Mouse (Mus musculus) kidney, postnatal 14 days (tissue): ENCODE data around the gene Cdh1.
A peak's percentile ranks its signal among the peaks of the same experiment; 100 is the strongest.
"Not testable (repeated sequence)": the region's sequence is repeated elsewhere in the genome, so short reads cannot be mapped to it uniquely, and the experiment has no call there.

ENCODE experiments used
- DNase-seq: peaks from one replicate; pipeline ENCODE4 v3.0.0; 2022; ENCODE audit warnings: mixed read lengths

Gene Cdh1

DNA sequence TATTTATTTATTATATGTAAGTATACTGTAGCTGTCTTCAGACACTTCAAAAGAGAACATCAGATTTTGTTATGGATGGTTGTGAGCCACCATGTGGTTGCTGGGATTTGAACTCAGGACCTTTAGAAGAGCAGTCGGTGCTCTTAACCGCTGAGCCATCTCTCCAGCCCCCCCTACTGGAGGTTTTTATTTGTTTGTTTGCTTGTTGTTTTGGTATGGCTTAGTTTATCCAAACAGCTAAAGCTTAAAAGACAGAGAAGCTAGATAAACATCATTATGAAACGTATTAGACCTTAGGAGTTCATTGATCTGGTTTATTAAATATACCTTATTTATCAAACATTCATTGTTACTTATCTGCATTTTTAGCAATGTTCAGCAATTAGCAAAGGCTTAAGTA, 7.5 kb upstream of the Cdh1 start:
- not testable (repeated sequence) for DNase-seq

DNA sequence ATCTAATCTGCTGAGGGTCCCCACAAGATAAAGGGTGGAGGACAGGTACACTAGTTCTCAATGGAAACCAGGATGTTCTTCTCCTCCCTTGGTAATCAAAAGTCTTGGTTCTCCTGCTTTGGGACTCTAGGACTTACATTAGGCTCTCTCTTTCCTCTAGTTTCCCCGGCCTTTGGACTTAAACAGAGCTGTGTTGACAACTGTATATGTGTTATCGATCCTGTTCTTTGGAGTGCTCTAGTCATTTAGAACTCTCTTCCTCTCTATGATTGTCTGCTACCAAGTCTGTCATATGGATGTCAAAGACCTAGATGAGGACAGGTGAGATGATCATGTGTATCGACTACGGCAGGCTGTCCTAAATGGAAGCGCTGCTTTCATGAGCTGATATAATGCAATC, 6.1 kb upstream of the Cdh1 start:
- no peak for DNase-seq

DNA sequence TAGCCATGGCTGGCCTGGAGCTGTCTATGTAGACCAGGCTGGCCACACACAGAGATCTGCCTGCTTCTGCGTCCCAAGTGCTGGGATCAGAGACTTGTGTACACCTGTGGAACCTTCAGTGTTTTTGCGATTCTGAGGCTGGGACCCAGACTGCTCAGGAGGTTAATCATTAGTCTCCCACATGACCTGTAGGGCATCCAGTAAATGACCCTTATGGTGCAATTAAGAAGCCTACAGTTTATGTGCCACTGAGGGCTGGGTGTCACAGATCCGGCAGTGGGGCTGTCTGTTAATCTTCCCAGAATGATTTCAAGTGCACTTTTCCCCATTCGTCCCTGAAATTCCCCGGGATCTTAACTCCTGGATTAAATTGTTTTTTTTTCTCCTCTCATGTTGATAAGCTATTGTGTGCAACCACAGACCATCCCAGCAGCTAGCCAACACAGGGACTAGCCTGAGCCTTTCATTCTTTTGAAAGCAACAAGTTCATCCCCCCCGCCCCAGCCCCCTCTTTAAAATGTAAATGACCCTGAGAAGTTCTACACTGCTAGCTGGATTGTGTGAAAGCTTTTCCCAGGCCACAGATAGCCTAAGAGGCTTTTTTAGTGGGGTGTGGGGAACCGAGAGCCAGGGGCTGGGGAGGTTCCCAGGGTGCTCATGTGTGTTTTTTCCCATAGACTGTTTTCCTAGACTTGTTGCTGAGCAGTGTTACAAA, 3.7 kb upstream of the Cdh1 start:
- DNase-seq: no peak

DNA sequence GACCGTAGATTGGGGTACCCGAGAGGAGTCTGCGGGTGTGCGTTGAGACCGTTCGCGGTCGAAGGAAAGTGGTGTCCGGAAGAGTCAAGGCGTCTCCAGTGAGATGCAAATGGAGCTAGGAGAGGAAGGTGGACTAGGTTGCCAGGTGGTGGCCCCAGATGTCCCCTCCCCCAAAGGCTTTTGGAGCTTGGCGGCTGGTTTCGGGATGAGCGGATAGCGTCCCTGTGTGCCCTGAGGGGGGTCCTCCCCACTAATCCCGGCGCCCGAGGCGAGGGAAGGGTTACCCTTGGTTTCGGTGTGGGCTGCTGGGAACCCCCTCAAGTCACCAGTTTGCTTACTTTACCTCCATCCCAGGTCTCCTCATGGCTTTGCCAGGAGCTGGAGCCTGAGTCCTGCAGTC, 782 bp downstream of the Cdh1 start:
- DNase-seq: peak; percentile 24

DNA sequence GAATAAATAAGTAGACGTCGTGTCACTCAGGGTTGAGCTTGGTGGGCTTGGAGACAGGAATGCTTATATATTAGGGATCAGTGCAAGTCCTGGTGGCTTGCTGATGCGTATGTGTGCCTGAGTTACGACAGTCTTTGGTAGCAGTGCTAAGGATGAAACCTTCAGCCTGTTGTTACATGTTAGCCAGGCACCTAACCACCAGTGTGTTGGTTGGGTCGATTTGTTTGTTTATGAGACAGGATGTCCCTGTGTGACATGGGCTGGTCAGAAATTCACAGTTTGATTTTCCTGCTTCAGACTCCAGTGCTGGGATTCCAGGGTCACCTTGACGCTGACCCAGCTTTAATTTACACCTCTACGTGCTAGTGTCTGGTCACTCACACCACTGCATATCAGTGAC, 2.5 kb downstream of the Cdh1 start:
- DNase-seq: no peak

DNA sequence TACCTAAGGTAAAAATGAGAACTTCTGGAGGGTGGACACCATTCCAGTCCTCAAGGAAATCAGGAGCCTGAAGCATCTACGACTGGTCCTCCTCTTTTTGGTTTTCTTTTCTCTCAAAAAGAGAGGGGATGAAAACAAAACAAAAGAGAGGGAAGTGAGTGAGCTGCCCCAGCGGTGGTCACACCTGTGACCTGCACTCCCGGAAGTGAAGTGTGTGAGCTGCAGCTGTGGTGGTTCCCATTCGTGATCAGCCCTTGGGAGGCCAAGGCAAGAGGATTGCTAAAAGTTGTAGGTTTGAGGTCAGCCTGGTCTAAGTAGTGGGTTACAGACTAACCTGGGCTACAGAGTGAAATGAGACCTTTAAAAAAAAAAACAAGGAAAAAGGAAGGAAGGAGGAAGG, 3.0 kb downstream of the Cdh1 start:
- no peak for DNase-seq

DNA sequence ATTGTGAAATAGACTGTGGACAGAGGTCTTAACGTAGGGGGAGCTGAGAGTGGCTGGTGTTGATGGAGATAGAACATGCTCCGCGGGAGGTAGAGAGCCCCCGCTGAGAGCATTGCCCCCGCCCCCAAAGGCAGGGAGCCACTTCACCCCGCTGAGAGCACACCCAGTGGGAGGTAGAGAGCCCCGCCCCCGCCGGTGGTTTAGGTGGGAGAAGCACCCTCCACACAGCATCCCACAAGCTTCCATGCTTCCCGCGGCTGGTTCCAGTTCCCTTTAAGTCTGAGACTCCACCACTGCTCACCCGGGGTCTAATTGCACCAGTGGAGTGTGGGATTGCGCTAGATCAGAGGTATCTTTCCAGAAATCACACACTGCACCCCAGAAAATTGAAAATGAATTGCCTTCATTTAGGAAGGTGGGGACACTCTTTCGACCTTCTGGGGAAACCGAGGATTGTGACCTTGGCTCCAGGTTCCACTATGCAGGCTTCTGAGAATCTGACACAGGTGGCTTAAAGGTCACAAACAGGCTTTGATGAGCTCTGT, 3.5 kb downstream of the Cdh1 start:
- DNase-seq: no peak

DNA sequence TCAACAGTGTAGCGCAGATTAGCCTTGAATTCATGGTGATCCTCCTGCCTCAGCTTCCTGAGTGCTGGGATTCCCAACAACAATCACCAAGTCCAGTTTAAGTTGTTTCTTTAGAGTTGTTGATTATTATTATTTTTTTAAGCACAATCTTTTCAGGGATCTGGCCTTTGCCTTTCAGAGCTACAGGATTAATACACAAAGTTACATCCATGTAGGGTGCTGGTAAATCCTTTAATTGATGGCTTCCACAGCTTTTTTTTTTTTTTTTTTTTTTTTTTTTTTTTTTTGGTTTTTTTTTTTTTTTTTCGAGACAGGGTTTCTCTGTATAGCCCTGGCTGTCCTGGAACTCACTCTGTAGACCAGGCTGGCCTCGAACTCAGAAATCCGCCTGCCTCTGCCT, 4.6 kb downstream of the Cdh1 start:
- not testable (repeated sequence) for DNase-seq

DNA sequence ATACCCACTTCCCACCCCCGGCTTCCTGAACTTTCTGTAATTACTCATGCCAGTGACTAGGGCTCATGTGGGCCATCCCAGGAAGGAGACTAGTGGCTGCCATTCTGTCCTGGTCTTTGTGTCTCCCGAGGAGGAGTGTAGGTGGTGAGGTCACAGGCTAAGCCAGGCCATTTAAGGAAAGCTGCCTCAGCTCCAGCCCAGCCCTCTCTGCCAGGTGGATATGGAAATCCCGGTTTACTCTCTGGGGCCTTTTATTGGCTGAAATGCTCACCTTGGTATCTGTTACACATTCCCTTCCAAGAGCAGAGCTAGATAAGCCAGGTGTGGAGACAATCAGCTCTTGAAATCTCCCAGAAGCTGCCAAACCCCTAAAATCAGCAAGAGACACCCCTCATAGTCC, 5.3 kb downstream of the Cdh1 start:
- no peak for DNase-seq

DNA sequence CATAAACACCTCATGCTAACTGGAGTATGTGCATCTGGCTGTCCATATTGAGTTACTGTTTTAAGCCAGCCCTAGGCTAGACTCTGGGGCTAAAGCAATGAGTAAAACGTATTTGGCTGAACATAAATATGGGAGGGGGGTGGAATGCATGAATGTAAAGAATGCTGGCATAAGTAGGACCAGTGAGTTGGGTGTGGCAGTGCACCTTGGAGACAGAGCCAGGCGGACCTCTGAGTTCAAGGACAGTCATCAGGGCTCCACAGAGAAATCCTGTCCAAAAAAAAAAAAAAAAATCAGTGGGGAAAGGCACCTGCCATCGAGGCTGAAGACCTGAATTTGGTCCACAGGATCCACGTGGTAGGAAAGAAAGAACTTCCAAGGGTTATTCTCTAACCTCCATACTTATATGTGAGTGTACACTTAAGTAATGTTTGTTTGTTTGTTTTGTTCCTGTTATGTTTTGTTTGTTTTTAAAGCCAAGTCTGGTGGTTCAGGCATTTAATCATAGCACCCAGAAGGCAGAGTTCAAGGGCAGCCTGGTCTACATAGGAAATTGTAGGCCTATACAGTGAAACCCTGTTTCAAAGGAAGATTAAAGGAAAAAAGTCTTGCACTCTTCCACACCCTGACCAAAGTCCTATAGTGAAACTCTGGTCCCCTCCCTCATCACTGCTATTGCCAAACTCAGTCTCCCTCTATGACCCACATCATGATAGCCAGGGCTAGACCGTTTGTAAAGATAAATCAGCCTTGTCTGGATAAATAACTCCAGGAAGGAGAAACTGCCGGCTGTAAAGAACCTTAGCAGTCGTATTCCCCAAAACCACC, 6.1 kb downstream of the Cdh1 start:
- DNase-seq: no peak

DNA sequence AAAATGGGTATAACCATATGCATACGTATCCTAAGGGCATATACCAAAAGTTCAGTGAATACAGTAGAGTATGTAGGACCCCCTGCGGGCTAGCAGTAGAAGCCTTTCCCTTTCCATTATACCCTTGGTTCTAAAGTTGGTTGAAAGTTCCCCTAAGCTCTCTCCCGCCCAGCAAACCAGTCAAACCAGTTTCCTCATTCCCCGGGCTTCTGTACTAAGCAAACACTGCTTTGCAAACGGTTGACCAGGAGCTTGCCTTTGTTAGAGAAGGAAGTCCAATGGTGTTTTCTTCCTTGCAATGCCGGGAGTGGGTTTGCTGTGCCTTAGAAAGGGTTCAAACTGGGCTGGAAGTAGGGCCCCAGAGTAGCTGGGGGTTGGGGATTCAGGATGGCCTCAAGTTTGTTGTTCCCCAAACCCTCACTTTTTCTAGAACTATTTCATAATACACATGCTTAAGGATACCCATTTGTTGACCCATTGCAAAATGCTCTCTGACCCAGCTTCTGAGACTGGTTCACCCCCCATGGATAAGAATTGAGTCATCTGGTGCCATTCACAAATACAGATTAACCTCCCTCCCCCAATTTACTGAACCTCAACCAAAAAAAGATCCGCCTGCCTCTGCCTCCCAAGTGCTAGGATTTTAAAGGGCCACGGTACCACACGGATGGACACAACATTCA, 7.9 kb downstream of the Cdh1 start:
- peak; percentile 54 for DNase-seq

DNA sequence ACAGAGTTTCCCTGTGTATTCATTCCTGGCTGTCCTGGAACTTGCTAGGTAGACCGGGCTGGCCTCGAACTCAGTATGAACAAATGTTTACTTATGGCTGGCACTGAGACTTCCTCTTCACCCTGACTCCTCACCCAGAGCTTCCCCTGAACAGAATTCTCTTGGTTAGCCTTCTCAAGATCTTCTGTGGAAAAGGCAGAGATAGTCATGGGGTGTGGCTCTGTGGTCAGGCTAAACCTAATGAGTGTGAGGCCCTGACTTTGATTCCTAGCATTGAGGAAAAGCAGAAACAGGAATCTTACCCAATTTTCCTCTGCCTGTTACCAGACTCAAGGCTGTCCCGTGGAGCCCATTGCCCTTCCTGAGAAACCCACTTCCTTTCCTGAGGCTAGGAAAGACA, 8.9 kb downstream of the Cdh1 start:
- no peak for DNase-seq

DNA sequence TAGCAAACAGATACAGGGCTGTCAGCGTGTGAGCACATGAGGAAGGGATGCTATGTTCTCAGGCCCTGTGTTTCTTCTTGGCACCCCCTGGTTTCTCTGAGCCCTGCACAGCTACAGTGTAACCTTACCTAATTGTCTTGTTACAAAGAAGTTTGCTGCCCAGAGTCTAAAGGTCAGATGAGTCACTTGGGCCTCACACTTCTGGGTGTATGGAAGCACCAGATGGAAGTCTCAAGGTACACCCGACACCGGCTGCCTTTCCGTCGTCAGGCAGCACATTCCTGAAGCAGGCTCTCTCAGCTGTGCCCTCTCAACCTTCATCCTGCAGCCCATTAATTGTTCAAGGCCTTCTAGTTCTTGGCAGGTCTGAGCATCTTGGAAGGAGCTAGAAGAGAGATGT, 11.6 kb downstream of the Cdh1 start:
- peak; percentile 70 for DNase-seq

DNA sequence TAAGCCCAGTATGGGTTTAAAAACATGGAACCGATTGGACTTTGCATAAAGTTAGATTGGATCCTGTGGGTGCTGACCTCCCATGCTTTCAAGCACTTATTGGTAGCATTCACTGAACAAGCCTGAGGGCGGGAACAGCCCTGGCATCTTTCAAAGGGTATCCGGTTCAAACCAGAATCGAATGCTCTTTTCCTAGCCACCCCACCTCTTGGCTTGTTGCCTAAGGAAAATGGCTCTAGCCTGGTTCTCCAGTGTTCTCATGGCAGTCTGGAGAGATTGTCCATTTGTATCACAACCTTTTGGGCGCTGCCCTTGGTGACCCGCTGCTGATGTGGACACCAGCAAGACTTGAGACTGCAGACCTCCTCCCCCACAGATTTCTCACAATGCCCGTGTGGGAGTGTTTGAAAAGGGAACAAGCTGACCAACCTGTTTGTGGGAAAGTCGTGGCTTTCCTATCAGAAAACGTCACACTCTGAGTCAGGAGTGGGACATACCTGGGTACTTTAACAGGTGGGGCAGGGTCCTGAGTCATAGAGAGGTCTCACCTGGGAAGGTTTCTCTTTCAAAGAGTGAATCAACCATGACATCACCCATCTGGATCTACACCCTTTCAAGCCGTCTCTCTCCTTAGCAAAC, 12.6 kb downstream of the Cdh1 start:
- DNase-seq: peak; percentile 69

DNA sequence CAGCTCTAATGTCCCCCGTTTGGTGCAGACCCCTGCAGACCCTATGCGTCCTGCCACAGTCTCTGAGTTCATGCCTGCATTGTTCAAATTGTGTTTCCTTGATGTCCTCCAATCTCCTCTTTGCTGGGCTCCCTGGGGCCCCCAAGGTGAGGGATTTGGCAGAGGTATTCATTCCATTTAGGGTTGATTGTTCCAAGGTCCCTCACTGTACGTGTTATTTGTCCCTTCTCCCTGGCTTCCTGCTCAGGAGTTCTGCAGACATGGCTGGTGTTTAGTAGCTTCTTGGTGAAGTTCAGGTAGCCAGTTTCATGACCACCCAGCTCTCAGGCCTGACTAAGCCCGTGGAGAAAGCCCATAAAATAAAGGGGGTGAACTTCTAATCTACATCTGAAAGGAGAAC, 13.5 kb downstream of the Cdh1 start:
- no peak for DNase-seq

DNA sequence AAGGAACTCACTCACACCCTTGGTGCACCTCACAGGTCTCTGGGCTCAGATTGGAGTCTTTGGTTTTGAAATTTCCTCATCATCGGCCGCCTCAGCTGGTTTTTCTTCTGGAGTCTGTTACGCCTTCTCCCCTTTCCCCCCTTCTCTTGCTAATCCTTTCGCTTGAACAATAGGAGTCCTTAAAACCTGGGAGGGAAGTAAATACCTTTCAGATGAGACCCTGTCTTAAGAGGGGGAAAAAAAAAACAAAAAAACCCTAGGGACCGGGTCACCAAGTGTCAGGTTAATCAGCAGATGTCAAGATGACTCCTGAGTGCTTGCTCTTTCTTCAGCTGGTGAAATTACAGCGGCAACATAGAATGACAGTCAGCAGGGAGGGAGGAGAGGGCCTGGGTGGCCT, 14.0 kb downstream of the Cdh1 start:
- DNase-seq: no peak

DNA sequence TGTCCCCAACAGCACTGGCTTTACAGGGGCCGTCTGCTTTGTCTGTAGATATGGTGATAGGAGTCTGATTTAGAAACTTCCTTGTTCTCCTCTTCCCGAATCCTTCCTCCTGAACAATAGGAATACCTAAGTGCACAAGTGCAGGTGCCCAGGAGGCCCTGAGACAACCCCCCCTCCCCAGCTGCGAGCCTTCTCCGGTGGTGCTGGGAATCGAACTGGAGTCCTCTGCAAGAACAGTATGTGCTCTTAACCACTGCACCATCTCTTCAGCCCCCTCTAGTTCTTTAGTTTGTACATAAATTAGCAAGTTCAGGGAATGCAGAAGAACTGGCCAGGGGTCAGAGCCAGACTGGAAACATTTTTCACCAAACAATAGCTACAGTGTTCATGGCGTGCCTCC, 14.7 kb downstream of the Cdh1 start:
- DNase-seq: no peak

DNA sequence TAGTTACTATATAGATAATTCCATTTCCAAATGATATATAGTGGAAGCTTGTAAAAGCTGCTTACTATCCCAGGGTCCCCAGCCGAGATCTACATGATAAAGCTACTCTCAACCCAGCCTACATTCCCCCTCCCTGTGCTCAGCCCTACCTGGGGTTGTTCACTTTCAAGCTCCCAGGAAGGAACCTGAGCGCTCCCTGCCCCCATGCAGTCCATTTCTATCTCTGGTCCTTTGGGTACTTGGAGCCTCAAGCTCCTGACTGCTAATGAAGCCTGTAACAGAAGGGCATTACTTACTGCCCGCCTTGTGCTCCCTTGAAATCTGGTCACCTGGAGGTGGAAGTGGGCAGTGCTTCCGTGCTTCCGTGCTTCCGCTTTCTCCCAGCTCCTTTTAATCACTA, 15.2 kb downstream of the Cdh1 start:
- DNase-seq: no peak

DNA sequence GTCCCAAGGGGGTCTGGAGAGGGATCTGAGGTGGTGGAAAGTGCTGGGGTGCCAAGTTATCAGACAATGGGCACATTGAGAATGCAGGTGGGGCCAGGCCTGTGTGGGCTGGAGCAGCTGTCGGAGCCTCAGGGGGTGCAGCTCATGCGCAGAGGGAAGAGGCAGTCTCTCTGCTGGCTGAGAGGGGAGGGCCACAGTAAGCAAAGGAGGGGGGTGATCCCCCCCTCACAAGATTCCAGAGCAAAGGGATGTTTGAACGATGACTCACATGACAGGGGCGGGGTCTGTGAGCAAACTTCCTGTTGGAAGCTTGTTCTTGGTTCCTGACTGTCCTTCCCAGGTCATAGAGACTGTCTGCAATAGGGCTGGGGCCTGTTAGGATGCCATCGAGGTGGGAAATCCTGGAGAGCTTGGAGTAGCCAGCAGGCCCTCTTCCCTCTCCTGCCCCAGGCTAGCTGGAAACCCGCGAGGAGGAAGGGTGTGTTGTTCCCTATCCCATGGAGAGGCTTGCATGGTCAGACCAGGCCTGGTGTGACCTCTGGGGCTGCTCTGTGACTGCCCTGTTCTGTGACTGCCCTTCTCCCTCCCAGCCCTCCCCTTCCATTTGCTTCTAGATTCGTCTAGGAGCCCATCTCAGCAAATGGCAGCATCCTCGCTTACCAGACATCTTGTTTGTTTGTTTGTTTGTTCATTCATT, 16.5 kb downstream of the Cdh1 start:
- DNase-seq: peak; percentile 84

DNA sequence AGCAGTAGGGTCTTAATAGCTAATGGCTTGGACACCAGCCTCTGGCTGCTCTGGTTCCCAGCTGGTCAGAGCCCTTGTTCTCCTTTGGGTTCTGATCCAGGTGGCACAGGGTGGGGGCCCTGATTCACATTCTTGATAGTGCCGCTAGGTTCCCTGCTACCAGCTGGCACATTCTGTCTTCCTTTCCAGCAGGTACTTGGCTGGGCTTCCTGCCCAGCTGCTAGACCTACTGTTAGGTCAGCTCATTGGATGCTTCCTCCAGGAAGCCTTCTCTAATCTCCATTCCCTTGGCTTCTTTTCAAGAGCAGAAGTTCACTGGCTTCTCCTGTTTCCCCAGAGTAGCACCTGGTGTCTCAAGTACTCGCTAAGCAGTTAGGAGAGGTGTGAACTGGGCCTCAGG, 17.3 kb downstream of the Cdh1 start:
- peak; percentile 55 for DNase-seq

DNA sequence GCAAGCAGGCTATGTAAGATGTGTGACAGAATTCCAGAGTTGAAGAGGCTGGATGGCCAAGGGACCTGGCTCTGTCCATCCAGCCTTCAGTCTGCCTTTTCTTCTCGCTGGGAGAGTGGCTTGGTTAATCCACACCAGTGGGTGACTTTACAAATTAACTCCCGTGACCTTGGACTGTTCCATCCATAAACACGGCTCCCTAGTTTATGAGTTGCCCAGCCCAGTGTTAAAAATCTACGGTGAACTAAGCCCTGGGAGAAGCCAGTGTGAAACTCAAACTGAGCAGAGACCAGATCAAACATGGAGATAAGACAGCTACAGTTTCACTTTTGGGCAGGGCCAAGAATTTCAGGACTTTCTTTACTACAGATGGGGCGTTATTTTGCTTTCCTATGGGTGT, 19.9 kb downstream of the Cdh1 start:
- peak; percentile 75 for DNase-seq

DNA sequence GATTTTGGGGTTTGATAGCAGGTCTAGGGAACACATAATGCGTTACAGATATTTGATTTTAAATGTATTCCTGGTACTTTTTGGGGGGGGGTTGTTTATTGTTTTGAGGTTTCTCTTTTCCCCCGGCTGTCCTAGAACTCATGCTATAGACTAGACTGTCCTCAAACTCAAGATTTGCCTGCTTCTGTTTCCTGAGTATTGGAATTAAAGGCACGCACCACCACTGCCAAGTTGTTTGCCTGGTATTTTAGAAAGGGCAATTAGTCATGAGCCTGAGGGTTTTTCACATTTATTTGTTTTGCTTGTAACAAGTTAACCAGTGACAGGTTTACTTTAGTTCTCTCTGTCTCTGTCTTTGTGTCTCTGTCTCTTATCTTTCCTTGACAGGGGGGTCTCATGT, 20.3 kb downstream of the Cdh1 start:
- peak; percentile 33 for DNase-seq

DNA sequence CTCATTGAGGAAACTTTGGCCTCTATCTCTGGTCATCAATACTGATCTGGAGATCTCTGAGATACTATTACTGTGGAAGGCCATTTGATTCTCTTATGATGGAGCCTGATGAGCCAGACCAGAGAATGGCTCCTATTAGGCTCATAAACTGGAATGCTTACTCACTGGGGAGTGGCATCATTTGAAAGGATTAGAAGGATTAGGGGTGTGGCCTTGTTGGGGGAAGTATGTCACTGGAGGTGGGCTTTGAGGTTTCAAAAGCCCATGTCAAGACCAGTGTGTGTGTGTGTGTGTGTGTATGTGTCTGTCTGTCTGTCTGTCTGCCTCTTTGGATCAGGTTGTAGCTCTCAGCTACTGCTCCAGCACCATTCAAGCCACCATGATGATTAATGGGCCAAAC, 20.8 kb downstream of the Cdh1 start:
- no peak for DNase-seq
